Mouse (Mus musculus) neural tube, embryonic 14.5 days (tissue): Measurements from ENCODE around the gene Npc2. TPM values are rescaled to one million over a fixed set of nuclear protein-coding genes. Genes with fewer than 3 reads are reported as not detected.
A peak's percentile ranks its signal among the peaks of the same experiment; 100 is the strongest.

ENCODE experiments used
- ATAC-seq: fragments of 200-750 bp; cut with Nextera tagmentation; 2 replicates; pipeline ENCODE4 v1.8.0; 2017; ENCODE audit warnings: low read depth, mild to moderate bottlenecking, moderate TSS enrichment, moderate library complexity
- H3K27ac ChIP-seq: fragments of 300-500 bp; sonication (generic); 2 replicates; pipeline ENCODE4 v1.5.1; 2014; ENCODE audit warnings: low read depth, mild to moderate bottlenecking, control low read depth, low read length, moderate library complexity, mixed read lengths
- H3K27me3 ChIP-seq: fragments of 300-500 bp; sonication (generic); 2 replicates; pipeline ENCODE4 v1.6.1; 2014; ENCODE audit warnings: low read length; ENCODE audit not compliant: control insufficient read depth, insufficient read depth
- H3K36me3 ChIP-seq: fragments of 300-500 bp; sonication (generic); 2 replicates; pipeline ENCODE4 v1.6.1; 2014; ENCODE audit warnings: low read length, mixed read lengths; ENCODE audit not compliant: control insufficient read depth, insufficient read depth
- H3K4me1 ChIP-seq: fragments of 300-500 bp; sonication (generic); 2 replicates; pipeline ENCODE4 v1.6.1; 2014; ENCODE audit warnings: low read length; ENCODE audit not compliant: control insufficient read depth, insufficient read depth
- H3K4me2 ChIP-seq: fragments of 300-500 bp; sonication (generic); 2 replicates; pipeline ENCODE4 v1.6.1; 2014; ENCODE audit warnings: mild to moderate bottlenecking, low read depth, low read length, control low read depth
- H3K4me3 ChIP-seq: fragments of 300-500 bp; sonication (generic); 2 replicates; pipeline ENCODE4 v1.5.1; 2014; ENCODE audit warnings: low read depth, low read length, control low read depth, mixed read lengths
- H3K9ac ChIP-seq: fragments of 300-500 bp; sonication (generic); replicated peaks from 2 replicates; pipeline ENCODE4 v1.6.1; 2014; ENCODE audit warnings: low read depth, mild to moderate bottlenecking, control low read depth, low read length, mixed read lengths
- H3K9me3 ChIP-seq: fragments of 300-500 bp; sonication (generic); 2 replicates; pipeline ENCODE4 v1.6.1; 2016; ENCODE audit warnings: low read length; ENCODE audit not compliant: control insufficient read depth
- WGBS: fragments of 180-500 bp; shearing (Covaris S2); extraction: QIAGEN DNeasy Blood & Tissue Kit; methylation state at CpG from one replicate; pipeline ENCODE4 v1.1.7; 2014; 5-methylcytosine and 5-hydroxymethylcytosine counted together
- polyA plus RNA-seq: library from polyadenylated mRNA; unstranded; fragments of >200 nt; fragmentation: Nextera tagmentation; extraction: Ambion mirVana; gene quantifications from 2 replicates; pipeline ENCODE4 v1.2.1, GENCODE M21; 2014

The Npc2 gene
- 46.8 and 57.8 TPM in 2 replicates for polyA plus RNA-seq

DNA sequence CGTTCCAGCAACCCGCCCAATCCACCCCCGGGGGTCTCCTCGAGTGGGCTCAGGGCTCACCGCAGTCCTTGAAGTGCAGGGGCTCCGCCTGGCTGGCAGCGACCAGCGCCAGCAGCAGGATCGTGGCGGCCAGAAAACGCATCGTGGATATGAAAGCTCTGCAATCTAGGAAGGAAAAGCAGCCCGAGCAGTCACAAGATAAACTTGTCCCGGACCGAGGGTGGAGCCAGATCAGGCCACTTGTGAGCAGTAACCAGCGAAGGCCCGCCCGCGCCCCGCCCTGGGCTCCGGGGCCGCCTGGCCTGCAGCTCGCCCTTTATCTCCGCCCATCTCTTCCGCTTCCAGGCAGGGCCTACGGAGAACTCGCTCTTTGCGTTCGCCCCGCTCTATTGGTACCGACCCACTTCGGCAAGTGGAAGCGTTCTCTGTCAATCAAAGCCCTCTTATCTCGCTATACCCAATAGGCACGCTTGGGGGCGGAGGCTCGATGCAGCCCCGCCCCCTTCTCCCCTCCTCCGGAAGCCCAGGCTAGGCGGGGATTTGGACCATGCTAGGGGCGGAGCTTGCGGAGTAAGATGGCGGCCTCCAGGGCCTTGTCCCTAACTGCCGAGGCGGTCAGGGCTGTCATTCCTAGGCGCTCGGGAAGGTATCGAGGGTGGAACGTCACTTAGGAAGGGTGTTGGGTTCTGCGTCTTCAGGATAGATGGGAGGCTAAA, at the start of gene Npc2, which contains the start of gene Isca2:
TSS of gene Npc2 (minus strand) at position 427 of the 716 bp plus-strand sequence.
TSS of gene Isca2 (plus strand) at position 526 of the 716 bp plus-strand sequence.
- H3K9me3 ChIP-seq = no peaks in the 10 kb centered on the region
- ATAC-seq = peak; percentile 99
- under 1% methylated on average over 50 of the region's 50 CpGs for WGBS

GRCm38 (mm10) chr12:84819236-84820168, 46.5 kb upstream of the Npc2 start:
- Histone ChIP-seq H3K27me3 (no peaks in the 10 kb centered on the region), H3K4me2 (no peak overlapping the region), H3K9ac (no peak overlapping the region), H3K27ac (no peak overlapping the region), H3K36me3 (no peaks in the 10 kb centered on the region), H3K4me1 (no peaks in the 10 kb centered on the region), H3K9me3 (no peaks in the 10 kb centered on the region), H3K4me3 (no peak overlapping the region)
- no peak for ATAC-seq
- WGBS = 87% methylated on average over 13 of the region's 13 CpGs

More for the DNA sequence above, at the start of gene Npc2, which contains the start of gene Isca2:
- peaks cover 15% of the 10 kb centered on the region for H3K4me1 ChIP-seq
- peak within 1 kb of the TSS; percentile 69 for H3K27ac ChIP-seq
- H3K9ac ChIP-seq = peak within 1 kb of the TSS; percentile 73
- H3K4me3 ChIP-seq = peak within 1 kb of the TSS; percentile 69
- no peaks in the 10 kb centered on the region for H3K36me3 ChIP-seq
- peak within 1 kb of the TSS; percentile 90 for H3K4me2 ChIP-seq
- no peaks in the 10 kb centered on the region for H3K27me3 ChIP-seq

DNA sequence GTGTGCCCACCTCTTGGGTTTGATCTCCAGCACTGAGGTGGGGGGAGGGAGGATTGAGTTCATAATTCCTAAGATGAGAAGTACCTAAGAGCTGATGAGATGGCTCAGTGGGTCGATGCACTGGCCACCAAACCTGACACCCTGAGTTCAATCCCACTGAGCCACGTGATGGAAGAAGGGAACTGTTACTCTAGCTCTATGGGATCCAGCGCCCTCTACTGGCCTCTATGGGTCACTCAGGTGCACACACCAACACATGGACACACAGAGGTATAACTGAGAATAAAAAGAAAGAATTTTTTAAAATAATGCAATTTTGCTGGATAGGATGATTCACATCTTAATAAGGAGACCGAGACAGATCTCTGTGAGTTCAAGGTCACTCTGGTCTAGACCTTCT, 45.5 kb upstream of the Npc2 start:
- ATAC-seq = no peak
- Histone ChIP-seq H3K27ac (no peak overlapping the region), H3K4me3 (no peak overlapping the region)

DNA sequence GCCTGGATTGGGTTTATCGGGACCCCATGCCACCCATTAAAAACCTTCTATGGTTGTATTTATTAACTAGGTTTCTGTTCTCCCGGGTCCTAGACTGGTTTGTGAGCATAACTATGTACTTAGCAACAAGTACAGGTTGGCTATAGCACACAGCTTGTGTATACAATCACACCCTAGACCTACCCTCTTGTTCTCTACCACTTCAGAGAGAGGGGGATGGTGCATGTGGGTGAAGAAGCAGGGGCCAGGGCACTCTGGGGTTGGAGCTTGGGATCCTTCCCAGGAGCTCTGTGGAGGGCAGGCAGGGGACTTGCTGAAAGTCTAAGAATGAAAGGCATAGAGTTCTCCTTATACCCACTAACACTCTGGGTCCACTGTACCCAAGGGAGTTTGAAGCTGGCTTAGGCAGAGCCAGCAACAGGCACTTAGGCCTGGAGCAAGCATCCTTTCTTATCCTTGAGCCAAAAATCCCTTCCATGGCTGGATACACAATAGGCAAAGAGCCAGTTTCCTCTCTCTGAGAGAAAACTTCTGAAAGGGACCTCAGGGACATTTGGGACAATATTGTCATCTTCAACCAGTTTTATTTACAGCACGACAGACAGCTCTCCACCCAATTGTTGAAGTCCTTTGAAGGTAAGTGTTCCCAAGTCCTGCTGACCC, 41.8 kb upstream of the Npc2 start:
- no peak overlapping the region for H3K27ac ChIP-seq

More for the DNA sequence above, 45.5 kb upstream of the Npc2 start:
- Histone ChIP-seq H3K36me3 (no peaks in the 10 kb centered on the region), H3K9me3 (no peaks in the 10 kb centered on the region), H3K27me3 (no peaks in the 10 kb centered on the region), H3K4me2 (no peak overlapping the region), H3K4me1 (no peaks in the 10 kb centered on the region), H3K9ac (no peak overlapping the region)
- 71% methylated on average over 4 of the region's 4 CpGs for WGBS

GRCm38 (mm10) chr12:84813773-84814172, 40.8 kb upstream of the Npc2 start:
- WGBS = 55% methylated on average over 7 of the region's 7 CpGs
- no peaks in the 10 kb centered on the region for H3K27me3 ChIP-seq
- H3K27ac ChIP-seq = no peak overlapping the region
- ATAC-seq = no peak
- no peak overlapping the region for H3K9ac ChIP-seq
- no peaks in the 10 kb centered on the region for H3K4me1 ChIP-seq
- no peak overlapping the region for H3K4me2 ChIP-seq
- H3K4me3 ChIP-seq = no peak overlapping the region
- H3K36me3 ChIP-seq = no peaks in the 10 kb centered on the region
- no peaks in the 10 kb centered on the region for H3K9me3 ChIP-seq

More for the DNA sequence above, 41.8 kb upstream of the Npc2 start:
- ATAC-seq = no peak
- no peaks in the 10 kb centered on the region for H3K27me3 ChIP-seq
- no peaks in the 10 kb centered on the region for H3K4me1 ChIP-seq
- H3K4me3 ChIP-seq = no peak overlapping the region
- 82% methylated on average over 3 of the region's 3 CpGs for WGBS
- no peak overlapping the region for H3K9ac ChIP-seq
- no peak overlapping the region for H3K4me2 ChIP-seq
- H3K36me3 ChIP-seq = no peaks in the 10 kb centered on the region
- H3K9me3 ChIP-seq = no peaks in the 10 kb centered on the region

DNA sequence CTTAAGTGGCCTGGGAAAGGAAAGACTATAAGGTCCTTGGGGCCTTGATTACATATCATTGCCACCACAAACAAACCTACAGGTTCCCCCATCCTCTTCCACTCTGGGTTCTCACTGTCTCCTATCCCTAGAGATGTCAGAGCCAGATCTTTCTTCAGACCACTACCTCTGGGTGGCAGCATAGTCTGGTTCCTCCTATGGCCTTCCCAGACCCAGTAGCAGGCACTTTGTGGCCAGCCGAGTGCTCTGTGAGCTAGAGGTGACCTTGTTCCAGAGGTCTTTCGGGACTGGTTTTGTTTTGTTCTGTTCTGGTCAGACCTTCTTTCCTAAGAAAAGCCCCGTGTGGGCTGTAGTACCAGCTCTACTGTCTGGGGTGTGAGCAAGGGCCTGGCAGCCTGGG, 39.1 kb upstream of the Npc2 start:
- WGBS = 57% methylated on average over 3 of the region's 3 CpGs
- H3K9me3 ChIP-seq = no peaks in the 10 kb centered on the region
- no peak for ATAC-seq

DNA sequence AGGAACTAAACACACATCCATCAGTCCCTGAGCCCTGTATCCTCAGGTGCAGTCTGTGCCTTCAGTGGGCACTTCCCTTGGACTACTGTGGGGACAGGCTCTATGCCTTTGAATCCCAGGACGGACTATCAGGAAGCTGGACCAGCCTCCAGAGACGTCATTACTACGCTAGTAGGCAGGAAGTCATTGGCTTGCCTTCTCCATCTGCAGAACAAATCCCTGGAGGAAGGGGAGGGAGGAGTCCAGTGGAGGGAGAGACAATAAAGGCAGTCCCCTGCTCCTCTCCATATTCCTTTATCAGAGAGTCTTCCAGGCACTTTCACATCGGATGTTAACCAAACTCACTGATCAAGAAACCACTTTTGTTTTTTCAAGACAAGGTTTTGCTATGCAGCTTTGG, 38.6 kb upstream of the Npc2 start:
- H3K4me2 ChIP-seq = no peak overlapping the region
- no peak overlapping the region for H3K9ac ChIP-seq
- no peaks in the 10 kb centered on the region for H3K4me1 ChIP-seq
- H3K4me3 ChIP-seq = no peak overlapping the region
- 41% methylated on average over 4 of the region's 4 CpGs for WGBS
- no peak overlapping the region for H3K27ac ChIP-seq
- H3K27me3 ChIP-seq = no peaks in the 10 kb centered on the region
- no peaks in the 10 kb centered on the region for H3K9me3 ChIP-seq
- no peak for ATAC-seq
- no peaks in the 10 kb centered on the region for H3K36me3 ChIP-seq

More for the DNA sequence above, 39.1 kb upstream of the Npc2 start:
- Histone ChIP-seq H3K4me1 (no peaks in the 10 kb centered on the region), H3K27ac (no peak overlapping the region), H3K9ac (no peak overlapping the region), H3K4me2 (no peak overlapping the region), H3K4me3 (no peak overlapping the region), H3K36me3 (no peaks in the 10 kb centered on the region), H3K27me3 (no peaks in the 10 kb centered on the region)

GRCm38 (mm10) chr12:84810810-84811209, 37.9 kb upstream of the Npc2 start:
- H3K9me3 ChIP-seq = no peaks in the 10 kb centered on the region
- WGBS = 86% methylated on average over 1 of the region's 1 CpGs

More at GRCm38 (mm10) chr12:84810810-84811209, 37.9 kb upstream of the Npc2 start:
- Histone ChIP-seq H3K4me3 (no peak overlapping the region), H3K4me2 (no peak overlapping the region), H3K9ac (no peak overlapping the region), H3K36me3 (no peaks in the 10 kb centered on the region), H3K27ac (no peak overlapping the region), H3K27me3 (no peaks in the 10 kb centered on the region), H3K4me1 (no peaks in the 10 kb centered on the region)
- no peak for ATAC-seq
